Mouse (Mus musculus) kidney, adult 2 months (tissue): ENCODE data around the gene Nek8.

Experiments
- CTCF ChIP-seq: fragments of 200-500 bp; conservative IDR thresholded peaks from 2 replicates; pipeline ENCODE4 v1.5.1; 2011; ENCODE audit warnings: low read depth, mild to moderate bottlenecking, control low read depth, low read length, moderate library complexity, mixed read lengths; ENCODE audit not compliant: insufficient read depth, insufficient read length
- POLR2A ChIP-seq: fragments of 200-500 bp; IDR thresholded peaks from one replicate; pipeline ENCODE4 v1.6.1; 2011; ENCODE audit warnings: low read depth, low read length, control low read depth

GRCm38 (mm10) chr11:78118467-78118866 is 58.0 kb downstream of the Nek8 start:
- TF ChIP-seq POLR2A (no peak), CTCF (no peak)
